Mouse (Mus musculus): ENCODE data around the gene Tada2a. TPM values are rescaled to one million over a fixed set of nuclear protein-coding genes. Genes with fewer than 3 reads are reported as not detected.

Tada2a gene
- total and polyA plus RNA-seq, 2 experiments from 2014 or later = 24.8 to 30.1 TPM

GRCm38 (mm10) chr11:84164123-84164522 lies 34.7 kb upstream of the Tada2a start:
- H3K27ac ChIP-seq (ENCODE audit: low read depth, low read length) = no peak overlapping the region
- no peaks in the 10 kb centered on the region for H3K36me3 ChIP-seq (ENCODE audit: insufficient read depth)
- 86% methylated on average over 6 of the region's 6 CpGs for WGBS
- H3K9me3 ChIP-seq (ENCODE audit: low read length) = no peaks in the 10 kb centered on the region
- no peaks in the 10 kb centered on the region; the same call in 1 of the 2 replicates for H3K4me1 ChIP-seq (ENCODE audit: insufficient read depth)
- no peak overlapping the region for H3K9ac ChIP-seq
- no peak for ATAC-seq
- TF ChIP-seq CTCF (IDR thresholded peaks at IDR 0.05; ENCODE audit: low read depth) = no peak
- no peak overlapping the region for H3K4me2 ChIP-seq (ENCODE audit: low read depth)
- no peak for DNase-seq
- H3K27me3 ChIP-seq (ENCODE audit: insufficient read depth, low read length) = no peaks in the 10 kb centered on the region
- no peak overlapping the region for H3K4me3 ChIP-seq (ENCODE audit: low read depth, low read length)

DNA sequence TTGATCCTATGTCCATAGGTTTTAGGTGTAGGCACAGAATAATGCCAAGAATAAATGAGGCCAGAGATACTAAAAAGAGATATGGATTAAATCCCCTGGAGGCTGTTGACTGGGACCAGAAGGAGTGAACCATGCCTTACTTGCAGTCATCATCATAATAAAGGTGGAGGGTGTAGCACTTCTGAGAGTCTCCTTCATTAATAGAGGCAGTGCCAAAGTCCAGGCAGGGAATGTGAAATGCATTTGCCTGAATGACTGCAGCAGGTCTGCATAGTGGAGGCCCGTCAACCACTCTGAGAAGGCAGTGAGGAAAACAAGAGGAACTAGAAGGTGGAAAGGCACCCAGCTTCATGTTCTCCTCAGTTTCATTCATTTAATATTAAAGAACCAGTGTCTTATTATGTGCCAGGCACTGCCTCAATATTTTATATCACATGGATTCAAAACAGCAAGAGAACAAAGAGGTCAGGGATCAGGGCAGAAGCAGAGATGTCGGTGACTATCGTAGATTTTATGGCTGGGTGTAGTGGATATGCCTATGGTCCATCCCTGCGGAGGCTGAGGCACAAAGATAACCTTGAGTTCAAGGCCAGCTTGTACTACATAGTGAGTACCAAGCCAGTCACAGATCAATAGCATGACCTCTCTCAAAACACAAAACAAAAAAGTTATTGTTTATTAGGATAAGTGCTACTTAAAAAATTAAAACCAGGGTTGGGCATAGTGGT lies 27.3 kb upstream of the Tada2a start:
- 91% methylated on average over 4 of the region's 4 CpGs for WGBS
- H3K27ac ChIP-seq (ENCODE audit: low read depth, low read length) = no peak overlapping the region
- H3K36me3 ChIP-seq (ENCODE audit: insufficient read depth) = no peaks in the 10 kb centered on the region
- no peak for TF ChIP-seq CTCF (IDR thresholded peaks at IDR 0.05; ENCODE audit: low read depth)
- ATAC-seq (no peak), DNase-seq (no peak)
- no peaks in the 10 kb centered on the region for H3K4me1 ChIP-seq (ENCODE audit: insufficient read depth)
- no peak overlapping the region for H3K4me2 ChIP-seq (ENCODE audit: low read depth)
- no peaks in the 10 kb centered on the region for H3K27me3 ChIP-seq (ENCODE audit: insufficient read depth, low read length)
- no peaks in the 10 kb centered on the region for H3K9me3 ChIP-seq (ENCODE audit: low read length)
- H3K9ac ChIP-seq = no peak overlapping the region
- H3K4me3 ChIP-seq (ENCODE audit: low read depth, low read length) = no peak overlapping the region

DNA sequence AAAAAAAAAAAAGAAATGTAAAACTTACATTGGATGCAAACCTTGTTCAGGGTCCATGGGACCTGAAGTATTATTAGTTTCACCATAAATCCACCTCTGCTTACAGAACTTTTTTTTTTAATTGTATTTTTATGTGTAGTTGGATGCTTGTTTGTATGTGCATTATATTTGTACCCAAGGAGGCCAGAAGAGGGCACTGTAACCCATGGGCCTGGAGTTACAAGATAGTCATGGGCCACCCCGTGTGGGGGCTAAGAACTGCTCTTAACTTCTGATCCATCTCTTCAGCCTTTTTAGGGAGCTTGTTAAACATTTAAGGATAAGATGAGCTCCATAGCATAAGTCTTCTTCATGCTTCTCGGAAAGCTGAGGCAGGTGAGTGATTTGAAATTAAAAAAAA lies 21.5 kb upstream of the Tada2a start:
- DNase-seq (no peak), ATAC-seq (no peak)
- H3K9ac ChIP-seq = no peak overlapping the region
- no peaks in the 10 kb centered on the region for H3K36me3 ChIP-seq (ENCODE audit: insufficient read depth)
- 82% methylated on average over 2 of the region's 2 CpGs for WGBS
- no peaks in the 10 kb centered on the region for H3K4me1 ChIP-seq (ENCODE audit: insufficient read depth)
- H3K4me3 ChIP-seq (ENCODE audit: low read depth, low read length) = no peak overlapping the region
- no peak overlapping the region for H3K4me2 ChIP-seq (ENCODE audit: low read depth)
- peak; percentile 31; the same call in 1 of the 2 replicates for TF ChIP-seq CTCF (IDR thresholded peaks at IDR 0.05; ENCODE audit: low read depth)
- H3K27me3 ChIP-seq (ENCODE audit: insufficient read depth, low read length) = no peaks in the 10 kb centered on the region
- H3K27ac ChIP-seq (ENCODE audit: low read depth, low read length) = no peak overlapping the region
- no peaks in the 10 kb centered on the region for H3K9me3 ChIP-seq (ENCODE audit: low read length)

- DNase-seq (no peak), ATAC-seq (no peak)
- Histone ChIP-seq H3K9me3 (ENCODE audit: low read length) (no peaks in the 10 kb centered on the region), H3K36me3 (ENCODE audit: insufficient read depth) (no peaks in the 10 kb centered on the region), H3K4me3 (ENCODE audit: low read depth, low read length) (no peak overlapping the region), H3K9ac (no peak overlapping the region), H3K27ac (ENCODE audit: low read depth, low read length) (no peak overlapping the region), H3K4me2 (ENCODE audit: low read depth) (no peak overlapping the region), H3K27me3 (ENCODE audit: insufficient read depth, low read length) (no peaks in the 10 kb centered on the region), H3K4me1 (ENCODE audit: insufficient read depth) (no peaks in the 10 kb centered on the region)
- WGBS = 28% methylated on average over 3 of the region's 3 CpGs
- TF ChIP-seq CTCF (IDR thresholded peaks at IDR 0.05; ENCODE audit: low read depth) = no peak
Observed at GRCm38 (mm10) chr11:84146081-84146480, 16.7 kb upstream of the Tada2a start.

DNA sequence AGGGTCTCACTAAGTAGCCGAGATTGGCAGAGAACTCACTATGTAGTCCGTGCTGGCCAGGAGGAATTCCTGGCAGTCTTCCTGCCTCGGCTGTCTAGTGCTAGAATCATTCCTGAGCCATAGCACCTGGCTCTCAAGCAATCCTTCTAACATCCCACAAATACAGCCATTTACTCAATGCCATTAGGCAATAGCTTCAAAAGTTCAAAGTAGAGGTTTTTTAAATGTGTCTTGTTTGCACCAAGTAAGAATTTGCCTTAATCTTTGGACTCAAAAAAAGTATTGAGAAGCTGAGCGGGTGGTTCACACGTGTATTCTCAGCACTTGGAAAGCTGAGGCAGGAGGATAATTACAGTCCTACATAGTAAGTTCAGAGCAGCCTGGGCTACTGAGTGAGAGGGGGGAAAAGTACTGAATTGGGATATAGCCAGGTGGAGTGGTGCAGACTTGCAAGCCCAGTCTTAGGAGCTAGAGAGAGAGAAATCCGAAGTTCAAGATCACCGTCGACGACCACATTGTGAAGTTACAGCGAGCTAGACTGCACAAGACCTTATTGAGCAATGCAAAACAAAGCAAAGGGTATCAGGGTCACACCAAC lies 15.9 kb upstream of the Tada2a start:
- WGBS = 49% methylated on average over 10 of the region's 10 CpGs
- Histone ChIP-seq H3K27ac (ENCODE audit: low read depth, low read length) (no peak overlapping the region), H3K36me3 (ENCODE audit: insufficient read depth) (no peaks in the 10 kb centered on the region), H3K4me3 (ENCODE audit: low read depth, low read length) (no peak overlapping the region), H3K4me2 (ENCODE audit: low read depth) (no peak overlapping the region), H3K9ac (no peak overlapping the region), H3K27me3 (ENCODE audit: insufficient read depth, low read length) (no peaks in the 10 kb centered on the region), H3K9me3 (ENCODE audit: low read length) (no peaks in the 10 kb centered on the region), H3K4me1 (ENCODE audit: insufficient read depth) (no peaks in the 10 kb centered on the region)
- TF ChIP-seq CTCF (IDR thresholded peaks at IDR 0.05; ENCODE audit: low read depth) = no peak
- no peak for DNase-seq
- ATAC-seq = no peak

DNA sequence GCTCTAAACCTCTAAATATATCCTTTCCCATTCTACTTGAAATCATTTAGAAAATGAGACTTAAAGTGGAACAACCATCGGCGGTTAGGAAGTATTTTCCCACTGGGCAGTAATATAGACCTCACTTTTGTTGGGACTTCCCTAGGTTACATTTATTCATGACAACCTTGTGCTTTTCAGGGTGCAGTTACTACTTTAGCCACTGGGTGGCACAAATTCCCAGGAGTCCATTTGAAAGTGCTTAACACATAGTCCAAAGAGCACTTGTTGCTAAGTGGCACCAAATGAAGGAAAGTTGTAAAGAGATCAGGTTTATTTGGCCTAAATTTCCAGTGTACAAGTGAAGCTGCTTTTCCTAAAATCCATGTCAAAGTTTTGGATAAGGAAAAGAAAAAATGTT lies 12.4 kb upstream of the Tada2a start:
- Histone ChIP-seq H3K4me1 (ENCODE audit: insufficient read depth) (no peaks in the 10 kb centered on the region), H3K9me3 (ENCODE audit: low read length) (no peaks in the 10 kb centered on the region), H3K27ac (ENCODE audit: low read depth, low read length) (no peak overlapping the region), H3K4me3 (ENCODE audit: low read depth, low read length) (no peak overlapping the region), H3K36me3 (ENCODE audit: insufficient read depth) (no peaks in the 10 kb centered on the region), H3K4me2 (ENCODE audit: low read depth) (no peak overlapping the region), H3K27me3 (ENCODE audit: insufficient read depth, low read length) (no peaks in the 10 kb centered on the region), H3K9ac (no peak overlapping the region)
- no peak for ATAC-seq
- DNase-seq = peak; percentile 69
- peak; percentile 76 for TF ChIP-seq CTCF (IDR thresholded peaks at IDR 0.05; ENCODE audit: low read depth)
- WGBS = 63% methylated on average over 2 of the region's 2 CpGs

GRCm38 (mm10) chr11:84136453-84136852 lies 7.1 kb upstream of the Tada2a start:
- 16% methylated on average over 3 of the region's 3 CpGs for WGBS
- Histone ChIP-seq H3K36me3 (ENCODE audit: insufficient read depth) (no peaks in the 10 kb centered on the region), H3K4me1 (ENCODE audit: insufficient read depth) (peaks cover 4% of the 10 kb centered on the region; the same call in 1 of the 2 replicates), H3K4me2 (ENCODE audit: low read depth) (no peak overlapping the region), H3K27ac (ENCODE audit: low read depth, low read length) (no peak overlapping the region), H3K9me3 (ENCODE audit: low read length) (no peaks in the 10 kb centered on the region), H3K4me3 (ENCODE audit: low read depth, low read length) (no peak overlapping the region), H3K9ac (no peak overlapping the region), H3K27me3 (ENCODE audit: insufficient read depth, low read length) (no peaks in the 10 kb centered on the region)
- TF ChIP-seq CTCF (IDR thresholded peaks at IDR 0.05; ENCODE audit: low read depth) = no peak
- DNase-seq (no peak), ATAC-seq (peak; percentile 29; the same call in 1 of the 2 replicates)

Data from forebrain, postnatal 0 days (tissue).